Mouse (Mus musculus): ENCODE measurements around the gene Iars. TPM values are rescaled to one million over a fixed set of nuclear protein-coding genes. Genes with fewer than 3 reads are reported as not detected.
"Not testable (repeated sequence)": the region's sequence is repeated elsewhere in the genome, so short reads cannot be mapped to it uniquely, and the experiment has no call there.

Gene Iars
- total RNA-seq, 2 experiments from 2014 or later, result 29.0 to 31.5 TPM

DNA sequence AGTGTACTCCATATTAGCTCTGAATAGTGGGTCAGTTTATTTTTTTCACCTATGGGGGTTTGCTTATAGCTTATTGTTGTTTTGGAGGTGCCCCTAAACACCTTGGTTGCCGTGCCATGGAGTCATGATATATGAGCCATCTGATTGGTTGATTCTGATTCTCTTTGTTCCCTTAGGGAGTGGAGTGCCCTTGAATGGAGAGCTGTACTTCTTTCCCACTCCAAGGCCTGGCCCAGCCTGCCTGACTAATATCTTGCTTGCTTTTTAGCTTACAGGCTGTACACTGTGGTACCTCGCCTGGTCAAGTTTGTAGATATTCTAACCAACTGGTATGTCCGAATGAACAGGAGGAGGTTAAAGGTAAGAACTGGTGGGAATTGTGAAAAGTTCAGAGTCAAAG is 37.4 kb downstream of the Iars start:
- ATAC-seq (ENCODE audit: poor library complexity, severe bottlenecking), result no peak

DNA sequence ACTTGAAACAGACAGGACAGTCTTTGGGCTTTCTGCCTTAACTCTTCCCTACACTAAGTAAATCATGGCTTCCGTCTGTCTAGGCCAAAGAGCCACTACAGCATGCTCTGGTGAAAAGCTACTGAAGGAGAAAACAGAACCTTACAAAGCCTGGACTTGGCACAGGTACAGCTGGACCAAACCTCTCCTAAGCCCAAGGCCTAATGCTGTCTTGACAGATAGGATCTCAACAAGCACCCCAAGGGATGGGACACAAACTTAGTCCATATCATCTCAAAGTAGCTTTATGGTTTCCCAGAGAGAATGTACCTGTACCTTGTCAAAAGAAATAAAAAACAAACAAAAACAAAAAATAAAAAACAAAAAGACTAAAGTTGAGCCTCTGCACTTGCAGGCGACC is 54.5 kb downstream of the Iars start:
- ATAC-seq (ENCODE audit: poor library complexity, severe bottlenecking), result no peak

DNA sequence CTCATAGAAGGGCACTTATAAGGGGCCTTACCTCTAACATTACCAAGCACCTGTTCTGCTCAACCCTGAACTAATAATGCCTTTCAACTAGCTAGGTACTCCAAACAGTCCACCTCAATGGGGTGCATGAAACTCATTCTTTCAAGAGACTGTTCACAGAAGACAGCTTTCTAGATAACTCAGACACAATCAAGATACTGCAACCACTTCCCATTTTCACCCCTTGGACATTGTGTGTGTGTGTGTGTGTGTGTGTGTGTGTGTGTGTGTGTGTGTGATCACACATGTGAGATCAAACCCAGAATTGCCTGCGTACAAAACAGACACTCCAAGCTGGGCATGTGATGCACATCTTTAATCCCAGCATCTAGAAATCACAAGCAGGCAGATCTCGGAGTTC is 56.1 kb downstream of the Iars start:
- ATAC-seq (ENCODE audit: poor library complexity, severe bottlenecking), result no peak

DNA sequence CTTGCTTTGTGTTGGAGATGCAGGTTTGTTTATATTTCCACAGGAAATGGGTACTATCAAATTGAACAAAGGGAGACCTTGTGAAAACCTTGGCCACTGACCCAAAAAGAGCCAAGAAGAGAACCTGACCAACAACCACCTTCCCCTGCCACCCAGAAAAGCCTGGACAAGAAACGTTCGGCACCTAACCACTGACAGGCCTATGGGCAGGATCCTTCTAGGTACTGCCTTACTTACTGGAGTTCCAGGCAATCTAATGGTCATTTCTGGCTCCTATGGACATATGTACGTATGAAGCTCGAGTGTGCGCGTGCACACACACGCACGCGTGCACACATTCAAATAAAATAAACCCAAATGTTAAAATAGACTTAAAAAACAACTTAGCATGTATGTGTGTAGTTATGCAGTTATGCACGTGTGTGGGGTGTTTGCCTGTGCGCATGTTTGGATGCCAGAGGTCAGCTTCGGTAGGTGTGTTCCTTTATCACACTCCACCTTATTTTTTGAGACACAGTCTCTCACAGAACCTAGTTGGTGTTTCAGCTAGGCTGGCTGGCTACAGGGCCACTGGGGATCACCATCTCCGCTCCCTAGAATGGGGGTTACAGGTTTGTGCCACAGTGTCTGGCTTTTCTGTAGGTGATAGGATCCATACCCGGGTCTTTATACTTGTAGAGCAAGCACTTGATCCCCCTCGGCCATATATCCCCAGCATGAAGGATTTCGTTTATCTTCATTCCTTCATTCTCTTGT is 59.6 kb downstream of the Iars start:
- ATAC-seq (ENCODE audit: poor library complexity, severe bottlenecking), result no peak

DNA sequence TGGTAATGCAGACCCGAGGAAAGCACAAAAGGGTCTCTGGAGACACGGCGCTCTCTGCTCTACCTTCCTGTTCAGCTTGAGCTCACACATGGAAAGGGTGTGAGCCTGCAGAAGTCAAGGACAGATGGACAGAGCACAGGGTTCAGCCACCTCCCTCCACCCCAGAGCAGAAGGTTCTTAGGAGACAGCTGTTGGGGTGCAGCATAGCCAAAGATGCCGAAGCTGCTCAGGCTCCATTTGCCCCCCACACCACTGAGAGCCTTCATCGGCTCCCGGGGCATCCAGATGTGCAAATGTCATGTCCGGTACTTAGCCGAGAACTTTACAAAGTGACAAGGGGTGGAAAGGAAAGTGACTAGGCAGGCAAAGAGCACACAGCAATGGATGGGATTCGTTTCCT is 74.7 kb downstream of the Iars start:
- ATAC-seq (ENCODE audit: poor library complexity, severe bottlenecking), result no peak

DNA sequence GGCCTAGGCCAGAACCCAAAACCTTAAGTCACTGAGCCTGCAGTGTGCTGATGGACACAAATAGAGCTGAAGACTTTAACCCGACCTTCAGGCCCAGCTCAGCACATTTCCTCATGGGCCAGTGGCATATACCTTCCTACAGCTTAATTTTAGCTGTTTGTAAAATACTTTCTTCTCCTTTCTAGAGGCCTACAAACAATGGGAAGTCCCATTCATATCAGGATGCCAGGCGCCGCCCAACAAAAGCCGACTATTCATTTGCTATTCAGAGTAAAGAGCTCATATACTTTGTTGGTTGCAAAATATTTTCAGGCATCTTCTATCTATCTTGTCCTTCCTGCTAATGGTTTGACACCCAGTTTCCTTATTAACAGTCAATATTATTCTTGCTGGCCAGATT is 76.1 kb downstream of the Iars start:
- ATAC-seq (ENCODE audit: poor library complexity, severe bottlenecking), result no peak

DNA sequence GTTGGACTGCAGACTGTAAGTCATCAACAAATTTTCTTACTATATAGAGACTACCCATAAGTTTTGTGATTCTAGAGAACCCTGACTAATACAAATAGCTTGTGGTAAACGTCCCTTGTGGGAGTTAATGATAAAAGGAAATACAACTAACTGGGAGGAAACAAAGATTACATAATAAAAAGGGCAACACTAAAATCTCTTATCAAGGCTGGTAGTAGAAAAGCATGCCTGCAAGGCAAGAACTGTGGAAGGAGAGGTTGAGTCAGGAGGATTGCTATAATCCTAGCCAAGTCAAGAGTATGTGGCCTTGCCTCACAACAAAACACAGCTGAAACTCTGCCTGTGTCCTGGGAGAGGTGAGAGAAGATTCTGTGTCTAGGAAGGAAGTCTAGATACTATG is 78.8 kb downstream of the Iars start:
- no peak for ATAC-seq (ENCODE audit: poor library complexity, severe bottlenecking)

DNA sequence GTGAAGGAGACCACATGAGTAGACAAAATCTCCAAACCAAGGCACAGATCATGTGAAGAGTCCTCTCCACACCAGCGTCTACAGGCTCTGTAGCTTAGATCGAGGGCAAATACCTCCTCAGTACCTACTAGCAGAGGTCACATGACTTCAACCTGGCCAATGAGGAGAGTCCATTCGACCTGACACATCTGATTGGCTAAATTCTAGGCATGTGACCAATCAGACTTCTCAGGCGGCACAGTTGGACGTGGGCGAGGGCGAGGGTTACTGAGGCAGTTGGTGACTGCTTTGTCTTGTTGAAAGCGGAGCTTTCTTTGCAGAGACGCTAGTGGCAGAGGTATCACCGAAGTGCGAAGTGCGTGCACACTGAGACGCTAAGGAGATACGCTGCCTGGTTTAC is 80.3 kb downstream of the Iars start:
- ATAC-seq (ENCODE audit: poor library complexity, severe bottlenecking), result no peak

DNA sequence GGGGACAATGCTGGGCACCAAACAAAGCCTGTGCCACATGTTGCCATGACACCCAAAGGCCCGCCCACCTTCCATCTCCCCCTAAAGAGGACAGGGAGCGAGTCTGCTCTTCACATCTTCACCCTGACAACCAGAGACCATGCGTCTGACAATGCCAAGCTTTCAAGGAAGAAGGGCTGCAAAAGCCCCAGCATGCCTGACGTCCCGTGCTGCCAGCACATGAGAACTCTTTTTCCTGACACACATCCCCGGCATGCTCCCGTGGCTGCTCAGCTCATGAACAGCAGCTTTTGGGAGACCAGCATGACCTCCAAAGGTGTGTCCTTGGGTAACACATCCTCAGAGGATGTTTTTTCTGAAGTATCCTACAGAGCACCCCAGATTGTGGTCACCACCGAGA is 83.4 kb downstream of the Iars start:
- ATAC-seq (ENCODE audit: poor library complexity, severe bottlenecking), result no peak

DNA sequence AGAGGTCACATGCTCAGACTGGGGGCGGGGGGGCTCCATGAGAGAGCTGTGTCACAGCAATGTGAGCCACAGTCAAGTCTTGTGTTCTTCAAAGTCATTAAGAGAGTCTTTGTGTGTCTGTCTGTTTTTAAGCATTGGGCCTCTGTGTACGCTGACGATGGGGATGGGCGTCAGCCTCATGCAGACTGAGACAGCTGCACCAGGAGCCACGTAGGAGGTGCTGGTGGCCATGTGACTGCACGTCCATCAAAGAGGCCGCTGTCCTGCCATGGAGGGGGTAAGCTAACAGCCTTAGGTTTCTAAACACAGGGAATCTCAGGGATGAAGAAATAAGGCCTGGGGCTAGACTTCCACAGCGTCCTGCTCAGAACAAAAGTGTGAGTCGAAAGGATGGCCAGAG is 84.4 kb downstream of the Iars start:
- no peak for ATAC-seq (ENCODE audit: poor library complexity, severe bottlenecking)

DNA sequence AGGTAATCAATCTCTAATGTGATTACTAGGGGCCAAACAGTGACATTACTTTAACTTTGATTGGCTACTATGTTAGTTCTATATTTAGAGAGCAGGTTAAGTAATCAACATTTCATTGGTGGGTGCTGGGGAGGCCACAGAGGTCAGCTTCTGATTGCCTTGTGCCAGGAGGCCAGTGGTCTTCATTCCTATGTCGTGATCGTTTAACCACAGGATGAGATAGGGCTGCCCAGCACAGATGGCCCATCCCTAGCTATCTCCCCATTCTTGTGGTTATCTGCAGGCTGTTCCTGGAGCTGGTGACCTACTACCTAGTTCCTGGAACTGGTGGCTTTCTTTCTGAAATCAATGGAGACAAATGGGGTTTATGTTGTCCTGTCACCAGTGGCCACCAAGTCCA is 86.1 kb downstream of the Iars start:
- no peak for ATAC-seq (ENCODE audit: poor library complexity, severe bottlenecking)

DNA sequence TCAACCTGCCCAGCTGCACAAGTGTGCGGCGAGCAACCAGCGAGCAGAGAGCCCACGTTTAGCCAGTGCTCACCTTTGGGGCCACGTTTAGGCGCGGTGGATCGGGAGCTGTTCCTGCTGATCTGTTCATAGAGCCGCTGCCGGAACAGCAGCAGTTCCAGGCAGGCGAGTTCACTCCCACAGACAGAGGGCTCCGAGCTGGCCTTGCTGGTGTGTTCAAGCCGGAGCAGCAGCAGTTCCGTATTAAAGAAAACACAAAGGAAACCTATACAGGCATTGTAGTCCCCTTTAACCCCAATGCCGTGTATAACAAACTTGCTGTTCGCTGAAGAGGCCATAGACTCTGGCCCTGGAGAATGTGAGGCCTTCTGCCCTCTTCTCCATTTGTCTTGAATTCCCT is 87.2 kb downstream of the Iars start:
- ATAC-seq (ENCODE audit: poor library complexity, severe bottlenecking), result no peak

DNA sequence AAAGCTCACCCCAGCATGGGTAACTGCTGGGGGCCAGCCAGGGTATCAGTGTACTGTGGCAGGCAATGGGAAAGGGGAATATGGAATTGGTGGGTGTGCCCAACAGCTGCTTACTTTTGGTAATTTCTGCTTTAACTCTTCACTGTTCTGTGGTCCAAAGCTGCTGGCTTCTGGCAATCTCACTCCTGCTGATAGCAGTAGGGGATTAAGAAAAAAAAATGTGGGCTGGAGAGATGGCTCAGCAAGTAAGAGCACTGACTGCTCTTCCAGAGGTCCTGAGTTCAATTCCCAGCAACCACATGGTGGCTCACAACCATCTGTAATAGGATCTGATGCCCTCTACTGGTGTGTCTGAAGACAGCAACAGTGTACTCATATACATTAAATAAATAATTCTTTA is 89.6 kb downstream of the Iars start:
- ATAC-seq (ENCODE audit: poor library complexity, severe bottlenecking), result not testable (repeated sequence)

Other genes with a start within 250 kb of the Iars start
- 0.71 and 1.1 TPM in 2 replicates for gene Tes3-ps, start 188.8 kb upstream of the Iars start, total RNA-seq (2015)
- gene Tes3-ps, start 188.8 kb upstream of the Iars start, total RNA-seq (2017), result 1.8 and 3.9 TPM in 2 replicates
- not detected in 2 replicates for gene Ecm2, start 177.3 kb upstream of the Iars start, total RNA-seq (2015)
- gene Ecm2, start 177.3 kb upstream of the Iars start, total RNA-seq (2017), result 0.07 TPM in 1 of 2 replicates, not detected in the other
- not detected in 2 replicates for gene Aspn, start 137.7 kb upstream of the Iars start, total RNA-seq (2015)
- not detected in 2 replicates for gene Aspn, start 137.7 kb upstream of the Iars start, total RNA-seq (2017)
- gene Omd, start 99.6 kb upstream of the Iars start, total RNA-seq (2015), result not detected in 2 replicates
- not detected in 2 replicates for gene Omd, start 99.6 kb upstream of the Iars start, total RNA-seq (2017)
- 0.07 and 0.40 TPM in 2 replicates for gene Ogn, start 74.1 kb upstream of the Iars start, total RNA-seq (2015)
- gene Ogn, start 74.1 kb upstream of the Iars start, total RNA-seq (2017), result 0.15 and 0.77 TPM in 2 replicates
- 21.0 and 23.3 TPM in 2 replicates for gene Cenpp, start 29.3 kb upstream of the Iars start, total RNA-seq (2015)
- 16.5 and 18.7 TPM in 2 replicates for gene Cenpp, start 29.3 kb upstream of the Iars start, total RNA-seq (2017)
- gene Nol8, start 29.0 kb upstream of the Iars start, total RNA-seq (2015), result 15.8 and 18.0 TPM in 2 replicates
- 16.6 and 17.3 TPM in 2 replicates for gene Nol8, start 29.0 kb upstream of the Iars start, total RNA-seq (2017)
- gene Gm30302, start 116.9 kb downstream of the Iars start, total RNA-seq (2015), result not detected in 2 replicates
- not detected in 2 replicates for gene Gm30302, start 116.9 kb downstream of the Iars start, total RNA-seq (2017)

Data from megakaryocyte, adult 5-6 weeks (primary cell).